Mouse (Mus musculus) midbrain, postnatal 0 days (tissue): ENCODE data around the gene Gm11568. TPM values are rescaled to one million over a fixed set of nuclear protein-coding genes. Genes with fewer than 3 reads are reported as not detected.
A peak's percentile ranks its signal among the peaks of the same experiment; 100 is the strongest.
"Not testable (repeated sequence)": the region's sequence is repeated elsewhere in the genome, so short reads cannot be mapped to it uniquely, and the experiment has no call there.

Source experiments
- ATAC-seq: fragments of 200-750 bp; cut with Nextera tagmentation; 2 replicates; pipeline ENCODE4 v1.8.0; 2017; ENCODE audit warnings: moderate number of reproducible peaks, mild to moderate bottlenecking, moderate TSS enrichment, moderate library complexity; ENCODE audit not compliant: low FRiP score
- DNase-seq: peaks from one replicate; pipeline ENCODE4 v3.0.0-alpha.2; 2015; ENCODE audit warnings: low spot score
- H3K27ac ChIP-seq: fragments of 300-500 bp; sonication (generic); 2 replicates; pipeline ENCODE4 v1.5.1; 2014; ENCODE audit warnings: low read depth, mild to moderate bottlenecking, low read length, mixed read lengths
- H3K27me3 ChIP-seq: fragments of 300-500 bp; sonication (generic); 2 replicates; pipeline ENCODE4 v1.6.1; 2014; ENCODE audit warnings: low read length, control low read depth, mixed read lengths; ENCODE audit not compliant: insufficient read depth
- H3K36me3 ChIP-seq: fragments of 300-500 bp; sonication (generic); 2 replicates; pipeline ENCODE4 v1.6.1; 2014; ENCODE audit warnings: low read length, control low read depth, mixed read lengths; ENCODE audit not compliant: insufficient read depth
- H3K4me1 ChIP-seq: fragments of 300-500 bp; sonication (generic); 2 replicates; pipeline ENCODE4 v1.6.1; 2014; ENCODE audit warnings: mild to moderate bottlenecking, control low read depth, antibody characterized with exemption, low read length, mixed read lengths; ENCODE audit not compliant: insufficient read depth
- H3K4me2 ChIP-seq: fragments of 300-500 bp; sonication (generic); 2 replicates; pipeline ENCODE4 v1.6.1; 2014; ENCODE audit warnings: low read depth, mild to moderate bottlenecking, low read length, mixed read lengths; ENCODE audit not compliant: poor library complexity, severe bottlenecking
- H3K4me3 ChIP-seq: fragments of 300-500 bp; sonication (generic); 2 replicates; pipeline ENCODE4 v1.5.1; 2014; ENCODE audit warnings: low read depth, mild to moderate bottlenecking, low read length, moderate library complexity
- H3K9ac ChIP-seq: fragments of 300-500 bp; sonication (generic); replicated peaks from 2 replicates; pipeline ENCODE4 v1.6.1; 2014; ENCODE audit warnings: mild to moderate bottlenecking, low read length, moderate library complexity, mixed read lengths; ENCODE audit not compliant: poor library complexity, severe bottlenecking
- H3K9me3 ChIP-seq: fragments of 300-500 bp; sonication (generic); 2 replicates; pipeline ENCODE4 v1.6.1; 2016; ENCODE audit warnings: low read length, control low read depth
- CTCF ChIP-seq: IDR thresholded peaks from 2 replicates; pipeline ENCODE4 v1.5.1; 2016; ENCODE audit warnings: antibody characterized with exemption, mild to moderate bottlenecking
- WGBS: fragments of 180-500 bp; shearing (Covaris S2); extraction: QIAGEN DNeasy Blood & Tissue Kit; methylation state at CpG from one replicate; pipeline ENCODE4 v1.1.7; 2014; 5-methylcytosine and 5-hydroxymethylcytosine counted together
- polyA plus RNA-seq: library from polyadenylated mRNA; unstranded; fragments of >200 nt; fragmentation: Nextera tagmentation; extraction: Ambion mirVana; gene quantifications from 2 replicates; pipeline ENCODE4 v1.2.1, GENCODE M21; 2015
- total RNA-seq: library from RNA; depleted of rRNA; stranded (reverse); fragments of >200 nt; gene quantifications from 2 replicates; pipeline ENCODE4 v1.2.3, GENCODE M21; 2014

The Gm11568 gene
- total and polyA plus RNA-seq, 2 experiments from 2014 or later, result not detected

DNA sequence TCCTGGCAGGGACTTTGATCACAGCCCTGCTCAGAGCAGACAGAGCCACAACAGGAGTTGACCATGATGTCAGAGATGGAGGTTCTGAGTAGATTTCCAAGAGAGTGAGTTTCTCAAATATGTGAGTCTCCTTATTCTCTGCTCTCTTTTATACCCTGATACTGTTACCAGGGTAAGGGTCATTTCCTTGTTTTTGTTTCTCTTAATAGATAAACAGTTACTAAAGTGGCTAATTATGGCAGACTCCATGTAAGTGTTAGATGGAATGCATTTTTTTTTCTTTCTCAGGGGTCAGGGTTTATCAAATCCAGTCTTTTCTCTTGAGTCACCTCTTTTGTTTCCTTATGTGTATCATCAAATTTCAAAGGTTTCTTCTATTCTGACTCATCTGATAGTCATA lies 6.2 kb upstream of the Gm11568 start, which contains the start of gene Krtap4-16:
TSS of gene Krtap4-16 (minus strand) at position 101 of the 400 bp plus-strand sequence.
- H3K4me3 ChIP-seq, result no peak within 1 kb of the TSS
- no peaks in the 10 kb centered on the region for H3K36me3 ChIP-seq
- no peak for TF ChIP-seq CTCF
- no peaks in the 10 kb centered on the region for H3K9me3 ChIP-seq
- ATAC-seq, result no peak
- no peak within 1 kb of the TSS for H3K9ac ChIP-seq
- DNase-seq, result no peak
- H3K4me2 ChIP-seq, result no peak within 1 kb of the TSS
- no peaks in the 10 kb centered on the region for H3K4me1 ChIP-seq
- no peak within 1 kb of the TSS for H3K27ac ChIP-seq
- no peaks in the 10 kb centered on the region for H3K27me3 ChIP-seq

DNA sequence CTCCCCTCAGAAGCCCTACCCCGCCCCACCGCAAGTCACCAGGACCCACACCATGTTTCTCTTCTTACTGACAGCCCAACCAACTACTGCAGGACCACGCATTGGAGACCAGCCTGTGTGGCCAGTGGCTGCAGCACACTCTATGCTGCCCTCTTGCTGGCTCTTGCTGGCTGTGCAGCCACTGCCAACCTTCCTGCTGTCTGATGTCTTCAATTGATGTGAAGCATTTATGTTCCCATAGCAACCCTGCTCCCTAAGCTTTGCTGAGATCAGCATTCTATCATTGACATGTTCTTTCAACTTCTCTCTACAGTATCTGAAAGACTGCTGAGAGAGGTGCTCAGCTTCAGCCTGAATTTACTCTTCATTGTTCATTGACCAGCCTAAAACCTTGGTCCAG lies 3.6 kb upstream of the Gm11568 start:
- H3K9me3 ChIP-seq, result no peaks in the 10 kb centered on the region
- H3K9ac ChIP-seq, result no peak overlapping the region
- no peaks in the 10 kb centered on the region for H3K4me1 ChIP-seq
- no peak overlapping the region for H3K4me3 ChIP-seq
- 54% methylated on average over 3 of the region's 3 CpGs for WGBS
- no peak overlapping the region for H3K4me2 ChIP-seq
- no peaks in the 10 kb centered on the region for H3K36me3 ChIP-seq
- TF ChIP-seq CTCF, result peak; percentile 77
- DNase-seq (peak; percentile 65), ATAC-seq (0 out of 2 replicates have a peak, but pooled peaks have one; percentile 23)
- no peak overlapping the region for H3K27ac ChIP-seq
- no peaks in the 10 kb centered on the region for H3K27me3 ChIP-seq

DNA sequence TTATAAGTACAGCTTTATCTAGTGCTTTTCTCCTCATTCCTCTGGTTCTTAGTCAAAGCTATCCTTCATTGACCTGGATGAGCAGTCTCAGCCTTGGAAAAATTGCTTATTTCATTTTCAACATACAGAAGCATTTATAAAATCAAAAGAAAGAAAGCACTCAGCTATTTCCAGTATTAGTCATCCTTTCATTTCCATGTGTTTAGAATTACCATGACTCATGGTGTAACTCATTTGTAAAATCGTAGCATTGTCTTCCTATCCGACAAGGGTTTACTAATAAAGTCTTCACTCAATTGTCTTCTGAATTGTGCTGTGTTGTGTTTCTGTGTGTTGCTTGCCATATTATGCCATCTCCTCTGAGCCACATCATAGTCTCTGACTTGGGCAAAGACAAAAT lies 1.0 kb downstream of the Gm11568 start:
- Histone ChIP-seq H3K4me3 (no peak overlapping the region), H3K27ac (no peak overlapping the region), H3K4me2 (no peak overlapping the region), H3K27me3 (no peaks in the 10 kb centered on the region), H3K36me3 (no peaks in the 10 kb centered on the region), H3K9me3 (no peaks in the 10 kb centered on the region), H3K4me1 (no peaks in the 10 kb centered on the region), H3K9ac (no peak overlapping the region)
- no peak for TF ChIP-seq CTCF
- DNase-seq, result no peak
- no peak for ATAC-seq
- 73% methylated on average over 2 of the region's 2 CpGs for WGBS

DNA sequence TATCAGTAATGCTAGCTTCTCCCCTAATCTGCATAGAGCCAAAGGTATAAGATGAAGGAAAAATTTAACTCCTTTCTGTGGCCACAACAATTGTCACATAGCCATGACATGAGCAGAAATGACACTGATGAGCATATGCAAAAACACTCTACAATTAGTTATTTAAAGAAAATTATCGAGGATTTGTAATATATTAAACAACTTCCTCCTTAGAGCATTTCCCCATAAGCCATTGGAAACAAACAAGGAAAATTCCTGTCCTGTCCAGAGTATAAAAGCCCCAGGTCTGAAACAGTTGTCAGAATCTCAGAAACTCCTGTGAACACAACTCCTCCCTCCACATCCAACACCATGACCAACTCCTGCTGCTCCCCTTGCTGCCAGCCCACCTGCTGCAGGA lies 6.5 kb downstream of the Gm11568 start, which contains the start of gene Gm11559:
TSS of gene Gm11559 (plus strand) at position 301 of the 400 bp plus-strand sequence.
- not testable (repeated sequence) for H3K9me3 ChIP-seq, H3K27ac ChIP-seq, H3K9ac ChIP-seq, H3K4me2 ChIP-seq, DNase-seq, H3K4me1 ChIP-seq, H3K4me3 ChIP-seq, ATAC-seq, H3K36me3 ChIP-seq, H3K27me3 ChIP-seq
- WGBS, result 63% methylated on average over 1 of the region's 1 CpGs

DNA sequence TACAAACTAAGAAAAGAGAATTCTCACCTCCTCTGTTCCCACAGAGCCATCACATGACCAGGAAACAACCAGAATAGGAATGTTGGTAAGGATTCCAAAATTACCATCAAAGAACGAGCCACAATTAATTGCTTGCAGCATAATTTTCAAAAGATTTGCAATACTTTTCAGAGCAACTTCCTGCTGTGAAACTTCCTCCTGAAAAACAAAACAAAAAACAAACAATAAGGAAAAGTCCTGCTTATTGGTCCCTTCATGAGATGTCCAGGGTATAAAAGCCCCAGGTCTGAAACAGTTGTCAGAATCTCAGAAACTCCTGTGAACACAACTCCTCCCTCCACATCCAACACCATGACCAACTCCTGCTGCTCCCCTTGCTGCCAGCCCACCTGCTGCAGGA lies 15.4 kb downstream of the Gm11568 start, which contains the start of gene Krtap9-1:
TSS of gene Krtap9-1 (plus strand) at position 301 of the 400 bp plus-strand sequence.
- H3K27ac ChIP-seq, H3K27me3 ChIP-seq, DNase-seq, H3K4me2 ChIP-seq, H3K36me3 ChIP-seq, H3K9ac ChIP-seq, H3K9me3 ChIP-seq, ATAC-seq, H3K4me1 ChIP-seq, H3K4me3 ChIP-seq: not testable (repeated sequence)
- WGBS, result 71% methylated on average over 1 of the region's 1 CpGs

DNA sequence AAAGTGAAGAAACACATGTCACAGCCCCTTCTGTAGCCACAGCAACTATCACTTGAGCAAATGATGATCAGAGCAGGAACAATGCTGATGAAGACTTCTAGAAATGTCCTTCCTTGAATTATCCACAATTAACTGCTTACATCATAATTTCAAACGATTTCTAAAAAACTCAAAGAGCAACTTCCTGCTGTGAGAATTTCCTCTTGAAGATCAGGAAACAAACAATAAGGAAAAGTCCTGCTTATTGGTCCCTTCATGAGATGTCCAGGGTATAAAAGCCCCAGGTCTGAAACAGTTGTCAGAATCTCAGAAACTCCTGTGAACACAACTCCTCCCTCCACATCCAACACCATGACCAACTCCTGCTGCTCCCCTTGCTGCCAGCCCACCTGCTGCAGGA lies 21.2 kb downstream of the Gm11568 start, which contains the start of gene Gm11567:
TSS of gene Gm11567 (plus strand) at position 301 of the 400 bp plus-strand sequence.
- 49% methylated on average over 1 of the region's 1 CpGs for WGBS
- not testable (repeated sequence) for H3K27ac ChIP-seq, H3K4me3 ChIP-seq, H3K36me3 ChIP-seq, DNase-seq, H3K4me2 ChIP-seq, H3K27me3 ChIP-seq, H3K4me1 ChIP-seq, H3K9me3 ChIP-seq, H3K9ac ChIP-seq, ATAC-seq
